Mouse (Mus musculus): ENCODE results near the gene Rps15. TPM values are rescaled to one million over a fixed set of nuclear protein-coding genes. Genes with fewer than 3 reads are reported as not detected.

Gene Rps15
- polyA plus RNA-seq, 1 experiment: 4,761 TPM

GRCm38 (mm10) chr10:80282481-80283441, 9.5 kb upstream of the Rps15 start:
- H3ac ChIP-seq (ENCODE audit: control insufficient read depth, insufficient read length): no peak overlapping the region
- H3K4me3 ChIP-seq: no peak overlapping the region
- H3K4me2 ChIP-seq (ENCODE audit: low read depth): no peak overlapping the region
- TF ChIP-seq E2F4 (IDR thresholded peaks at IDR 0.05; ENCODE audit: insufficient read depth) (no peak), POLR2AphosphoS2 (IDR thresholded peaks at IDR 0.05; ENCODE audit: insufficient read length, low read depth) (peak; percentile 24), TCF12 (IDR thresholded peaks at IDR 0.05; ENCODE audit: insufficient read depth, poor library complexity, severe bottlenecking) (no peak)
- no peaks in the 10 kb centered on the region for H3K79me2 ChIP-seq (ENCODE audit: control insufficient read depth, insufficient read depth)
- H3K36me3 ChIP-seq (ENCODE audit: control insufficient read depth, insufficient read depth): peaks cover 26% of the 10 kb centered on the region
- no peaks in the 10 kb centered on the region for H3K27me3 ChIP-seq (ENCODE audit: control insufficient read depth, insufficient read depth, insufficient read length)

GRCm38 (mm10) chr10:80285222-80286070, 6.8 kb upstream of the Rps15 start:
- H3K4me3 ChIP-seq: no peak overlapping the region
- no peak overlapping the region for H3ac ChIP-seq (ENCODE audit: control insufficient read depth, insufficient read length)
- TF ChIP-seq MAX (IDR thresholded peaks at IDR 0.05; ENCODE audit: low read depth): no peak
- no peak for TF ChIP-seq REST (IDR thresholded peaks at IDR 0.05; ENCODE audit: insufficient read depth, insufficient read length)
- TF ChIP-seq MYOD1 (IDR thresholded peaks at IDR 0.05; ENCODE audit: control insufficient read depth in 1 of 3, insufficient read length in 2 of 3, low read depth in 2 of 3): no peak
- TF ChIP-seq TCF12 (IDR thresholded peaks at IDR 0.05; ENCODE audit: insufficient read depth, poor library complexity, severe bottlenecking): no peak
- TF ChIP-seq TCF3 (IDR thresholded peaks at IDR 0.05; ENCODE audit: insufficient read length, low read depth): no peak
- TF ChIP-seq POLR2AphosphoS2 (IDR thresholded peaks at IDR 0.05; ENCODE audit: insufficient read length, low read depth): no peak
- no peak for TF ChIP-seq USF1 (IDR thresholded peaks at IDR 0.05; ENCODE audit: low read depth)
- no peak for TF ChIP-seq POLR2A (IDR thresholded peaks at IDR 0.05; ENCODE audit: insufficient read length, low read depth)
- no peak for TF ChIP-seq CEBPB (IDR thresholded peaks at IDR 0.05; ENCODE audit: insufficient read depth, poor library complexity, severe bottlenecking)
- no peak for TF ChIP-seq MYOG (IDR thresholded peaks at IDR 0.05; ENCODE audit: control insufficient read depth in 1 of 3, insufficient read depth in 1 of 3, insufficient read length in 2 of 3, low read depth in 2 of 3)
- TF ChIP-seq SRF (IDR thresholded peaks at IDR 0.05; ENCODE audit: control insufficient read depth, insufficient read length, low read depth): no peak
- no peak for TF ChIP-seq E2F4 (IDR thresholded peaks at IDR 0.05; ENCODE audit: insufficient read depth)
- H3K36me3 ChIP-seq (ENCODE audit: control insufficient read depth, insufficient read depth): peaks cover 18% of the 10 kb centered on the region
- H3K4me2 ChIP-seq (ENCODE audit: low read depth): no peak overlapping the region
- no peaks in the 10 kb centered on the region for H3K79me2 ChIP-seq (ENCODE audit: control insufficient read depth, insufficient read depth)
- H3K27me3 ChIP-seq (ENCODE audit: control insufficient read depth, insufficient read depth, insufficient read length): no peaks in the 10 kb centered on the region

- no peaks in the 10 kb centered on the region for H3K27me3 ChIP-seq (ENCODE audit: control insufficient read depth, insufficient read depth, insufficient read length)
- H3K4me3 ChIP-seq: no peak overlapping the region
- no peak for TF ChIP-seq TCF12 (IDR thresholded peaks at IDR 0.05; ENCODE audit: insufficient read depth, poor library complexity, severe bottlenecking)
- no peak for TF ChIP-seq MYOG (IDR thresholded peaks at IDR 0.05; ENCODE audit: control insufficient read depth in 1 of 3, insufficient read depth in 1 of 3, insufficient read length in 2 of 3, low read depth in 2 of 3)
- no peak for TF ChIP-seq SRF (IDR thresholded peaks at IDR 0.05; ENCODE audit: control insufficient read depth, insufficient read length, low read depth)
- no peak for TF ChIP-seq MAX (IDR thresholded peaks at IDR 0.05; ENCODE audit: low read depth)
- TF ChIP-seq MYOD1 (IDR thresholded peaks at IDR 0.05; ENCODE audit: control insufficient read depth in 1 of 3, insufficient read length in 2 of 3, low read depth in 2 of 3): no peak
- no peak for TF ChIP-seq POLR2A (IDR thresholded peaks at IDR 0.05; ENCODE audit: insufficient read length, low read depth)
- TF ChIP-seq USF1 (IDR thresholded peaks at IDR 0.05; ENCODE audit: low read depth): no peak
- no peak for TF ChIP-seq POLR2AphosphoS2 (IDR thresholded peaks at IDR 0.05; ENCODE audit: insufficient read length, low read depth)
- TF ChIP-seq E2F4 (IDR thresholded peaks at IDR 0.05; ENCODE audit: insufficient read depth): no peak
- no peak for TF ChIP-seq CEBPB (IDR thresholded peaks at IDR 0.05; ENCODE audit: insufficient read depth, poor library complexity, severe bottlenecking)
- TF ChIP-seq REST (IDR thresholded peaks at IDR 0.05; ENCODE audit: insufficient read depth, insufficient read length): no peak
- no peak for TF ChIP-seq TCF3 (IDR thresholded peaks at IDR 0.05; ENCODE audit: insufficient read length, low read depth)
- H3K79me2 ChIP-seq (ENCODE audit: control insufficient read depth, insufficient read depth): peaks cover 8% of the 10 kb centered on the region
- no peak overlapping the region for H3ac ChIP-seq (ENCODE audit: control insufficient read depth, insufficient read length)
- H3K4me2 ChIP-seq (ENCODE audit: low read depth): no peak overlapping the region
- peaks cover 14% of the 10 kb centered on the region for H3K36me3 ChIP-seq (ENCODE audit: control insufficient read depth, insufficient read depth)
These were observed 4.2 kb upstream of the Rps15 start for GRCm38 (mm10) chr10:80288097-80288496.

GRCm38 (mm10) chr10:80288657-80289056, 3.6 kb upstream of the Rps15 start:
- TF ChIP-seq MAX (IDR thresholded peaks at IDR 0.05; ENCODE audit: low read depth) (no peak), POLR2AphosphoS2 (IDR thresholded peaks at IDR 0.05; ENCODE audit: insufficient read length, low read depth) (peak; percentile 44)
- Histone ChIP-seq H3K79me2 (ENCODE audit: control insufficient read depth, insufficient read depth) (peaks cover 13% of the 10 kb centered on the region), H3K27me3 (ENCODE audit: control insufficient read depth, insufficient read depth, insufficient read length) (no peaks in the 10 kb centered on the region), H3K4me3 (no peak overlapping the region), H3K4me2 (ENCODE audit: low read depth) (no peak overlapping the region), H3ac (ENCODE audit: control insufficient read depth, insufficient read length) (no peak overlapping the region), H3K36me3 (ENCODE audit: control insufficient read depth, insufficient read depth) (peaks cover 14% of the 10 kb centered on the region)
